Mouse (Mus musculus): ENCODE measurements at regions not wholly inside any gene's neighbourhood (a gene's known extent, or its start where the extent isn't known, plus 50 kb on each side); places are given as distances from the start of the nearest gene placed in this dataset.

GRCm38 (mm10) chr8:104022691-104023509 is 78.5 kb upstream of the Cdh5 start:
- H3K4me2 ChIP-seq, result no peak overlapping the region
- 8% methylated on average over 9 of the region's 9 CpGs for WGBS
- H3K4me1 ChIP-seq (replicated peaks), result peaks cover 40% of the 10 kb centered on the region
- H3K9ac ChIP-seq (replicated peaks), result no peak overlapping the region
- no peaks in the 10 kb centered on the region for H3K36me3 ChIP-seq
- H3K27me3 ChIP-seq, result no peaks in the 10 kb centered on the region
- no peaks in the 10 kb centered on the region for H3K9me3 ChIP-seq
- no peak overlapping the region for H3K4me3 ChIP-seq (replicated peaks)
- peak overlapping the region; percentile 88 for H3K27ac ChIP-seq
- peak; percentile 93 for ATAC-seq (ENCODE audit: insufficient number of reproducible peaks, insufficient read depth, low FRiP score, low TSS enrichment, low read depth)

DNA sequence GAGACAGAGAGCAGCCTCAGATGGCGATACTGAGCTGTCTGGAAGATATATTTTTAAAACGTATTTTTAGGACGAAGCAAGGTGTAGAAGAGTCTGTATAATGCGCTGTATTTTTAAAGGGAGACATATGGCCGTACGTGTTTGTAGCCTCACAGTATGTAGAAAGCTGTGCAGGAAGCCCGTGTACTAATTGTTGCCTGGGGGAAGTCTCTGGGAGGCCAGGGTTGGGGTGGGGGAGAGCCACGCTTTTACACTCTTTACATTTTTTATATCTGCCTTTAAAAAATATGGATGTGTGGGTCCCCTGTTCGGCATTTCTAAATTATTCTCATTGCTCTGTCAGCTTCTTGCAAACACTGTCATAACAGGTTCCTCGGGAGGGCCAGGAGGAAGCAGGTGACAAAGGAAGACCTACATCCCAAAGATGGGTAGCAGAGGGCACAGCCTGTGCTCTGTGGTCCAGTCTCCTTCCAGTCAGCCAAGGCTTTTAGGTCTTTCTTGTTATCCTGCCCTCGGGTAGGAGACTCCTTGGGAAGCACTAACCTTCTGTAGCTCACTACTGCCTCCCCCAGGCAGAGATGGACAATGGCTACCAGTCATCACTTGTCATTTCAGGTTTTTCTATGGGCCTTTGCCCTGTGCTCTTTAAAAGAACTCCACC is 74.1 kb upstream of the Cdh5 start:
- Histone ChIP-seq H3K4me3 (replicated peaks) (no peak overlapping the region), H3K4me1 (replicated peaks) (peaks cover 47% of the 10 kb centered on the region), H3K27ac (no peak overlapping the region), H3K27me3 (no peaks in the 10 kb centered on the region), H3K9ac (replicated peaks) (no peak overlapping the region), H3K36me3 (no peaks in the 10 kb centered on the region), H3K4me2 (no peak overlapping the region), H3K9me3 (peaks cover 15% of the 10 kb centered on the region)
- ATAC-seq (ENCODE audit: insufficient number of reproducible peaks, insufficient read depth, low FRiP score, low TSS enrichment, low read depth), result no peak
- WGBS, result 35% methylated on average over 11 of the region's 11 CpGs

DNA sequence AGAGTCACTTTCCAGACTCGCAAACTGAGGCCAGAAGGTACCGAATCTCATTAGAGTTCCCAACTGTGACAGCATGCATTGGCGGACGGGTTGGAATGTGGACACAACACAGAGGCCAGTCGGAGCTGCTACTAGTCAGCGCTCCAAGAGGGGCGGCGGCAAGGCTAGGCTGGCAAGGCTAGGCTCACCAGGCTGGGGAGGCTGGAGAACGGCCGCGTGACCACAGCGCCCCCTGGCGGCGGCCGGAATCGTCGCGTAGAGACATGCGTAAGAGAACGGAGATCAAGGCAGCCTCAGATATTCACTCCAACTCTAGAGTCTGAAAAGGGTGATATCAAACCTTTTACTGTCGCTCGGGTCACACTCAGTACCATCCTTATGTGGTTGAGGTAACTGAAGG is 72.8 kb upstream of the Cdh5 start:
- Histone ChIP-seq H3K4me2 (peak overlapping the region; percentile 48), H3K27ac (no peak overlapping the region; the same call in 1 of the 2 replicates), H3K36me3 (no peaks in the 10 kb centered on the region), H3K4me1 (replicated peaks) (peaks cover 33% of the 10 kb centered on the region), H3K9me3 (peaks cover 15% of the 10 kb centered on the region), H3K9ac (replicated peaks) (no peak overlapping the region; the same call in 1 of the 2 replicates), H3K27me3 (no peaks in the 10 kb centered on the region), H3K4me3 (replicated peaks) (no peak overlapping the region)
- peak; percentile 79 for ATAC-seq (ENCODE audit: insufficient number of reproducible peaks, insufficient read depth, low FRiP score, low TSS enrichment, low read depth)
- under 1% methylated on average over 22 of the region's 22 CpGs for WGBS

DNA sequence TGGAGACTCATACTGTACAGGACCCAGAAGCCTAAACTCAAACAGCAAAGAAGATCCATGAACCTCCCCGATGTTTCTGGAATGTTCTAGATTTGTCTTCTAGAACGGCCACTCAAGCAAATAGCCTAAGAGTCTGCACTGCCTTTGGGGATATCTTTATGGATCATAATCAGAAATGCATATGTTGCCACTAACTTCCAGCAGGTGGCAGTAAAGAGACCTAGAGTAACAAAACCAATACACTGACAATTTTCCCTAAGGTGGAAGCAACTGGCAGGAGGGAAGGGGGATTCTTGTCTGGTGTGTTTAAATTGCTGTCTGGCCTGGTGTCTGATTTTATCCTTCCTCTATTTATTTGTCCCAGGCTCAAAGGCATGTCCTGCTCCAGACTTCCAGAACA is 69.2 kb upstream of the Cdh5 start:
- no peak for ATAC-seq (ENCODE audit: insufficient number of reproducible peaks, insufficient read depth, low FRiP score, low TSS enrichment, low read depth)
- Histone ChIP-seq H3K9me3 (peaks cover 15% of the 10 kb centered on the region), H3K27me3 (no peaks in the 10 kb centered on the region), H3K4me2 (no peak overlapping the region), H3K36me3 (no peaks in the 10 kb centered on the region), H3K9ac (replicated peaks) (no peak overlapping the region), H3K27ac (no peak overlapping the region), H3K4me1 (replicated peaks) (peaks cover 13% of the 10 kb centered on the region), H3K4me3 (replicated peaks) (no peak overlapping the region)
- 95% methylated on average over 2 of the region's 2 CpGs for WGBS

DNA sequence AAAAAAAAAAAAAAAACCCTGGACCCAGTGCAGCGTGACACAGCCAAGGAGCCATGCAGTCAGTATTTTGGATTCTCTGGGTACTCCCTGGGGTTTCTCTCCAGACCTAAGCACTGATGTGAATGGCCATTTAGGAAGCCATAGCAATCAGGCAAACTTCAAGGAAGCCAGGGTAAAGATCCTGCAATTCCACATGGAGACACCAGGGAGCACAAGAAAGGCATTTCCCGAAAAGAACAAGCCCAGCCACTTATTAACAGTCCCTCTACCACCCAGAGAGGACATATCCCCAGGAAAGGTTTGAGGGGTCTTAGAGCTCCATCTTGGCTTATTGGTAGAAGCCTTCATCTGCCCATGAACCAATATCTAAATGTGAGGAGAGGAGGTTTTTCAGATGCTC is 68.3 kb upstream of the Cdh5 start:
- no peaks in the 10 kb centered on the region for H3K27me3 ChIP-seq
- H3K4me3 ChIP-seq (replicated peaks), result no peak overlapping the region
- H3K9me3 ChIP-seq, result peaks cover 15% of the 10 kb centered on the region
- H3K4me2 ChIP-seq, result no peak overlapping the region
- peaks cover 5% of the 10 kb centered on the region for H3K4me1 ChIP-seq (replicated peaks)
- no peak overlapping the region for H3K9ac ChIP-seq (replicated peaks)
- ATAC-seq (ENCODE audit: insufficient number of reproducible peaks, insufficient read depth, low FRiP score, low TSS enrichment, low read depth), result no peak
- H3K36me3 ChIP-seq, result no peaks in the 10 kb centered on the region
- H3K27ac ChIP-seq, result no peak overlapping the region
- 51% methylated on average over 2 of the region's 2 CpGs for WGBS

GRCm38 (mm10) chr8:104034286-104034685 is 67.1 kb upstream of the Cdh5 start:
- H3K27ac ChIP-seq, result no peak overlapping the region
- WGBS, result 87% methylated on average over 3 of the region's 3 CpGs
- no peak for ATAC-seq (ENCODE audit: insufficient number of reproducible peaks, insufficient read depth, low FRiP score, low TSS enrichment, low read depth)

GRCm38 (mm10) chr8:104036580-104037477 is 64.6 kb upstream of the Cdh5 start:
- Histone ChIP-seq H3K9ac (replicated peaks) (no peak overlapping the region), H3K4me3 (replicated peaks) (no peak overlapping the region), H3K4me1 (replicated peaks) (peaks cover 10% of the 10 kb centered on the region), H3K9me3 (peaks cover 4% of the 10 kb centered on the region), H3K27me3 (no peaks in the 10 kb centered on the region), H3K36me3 (no peaks in the 10 kb centered on the region), H3K27ac (no peak overlapping the region), H3K4me2 (no peak overlapping the region)
- WGBS, result 84% methylated on average over 26 of the region's 26 CpGs
- no peak for ATAC-seq (ENCODE audit: insufficient number of reproducible peaks, insufficient read depth, low FRiP score, low TSS enrichment, low read depth)

More at GRCm38 (mm10) chr8:104034286-104034685, 67.1 kb upstream of the Cdh5 start:
- H3K4me1 ChIP-seq (replicated peaks), result 0 out of 2 replicates have a peak, but pooled peaks cover 4% of the 10 kb centered on the region
- H3K4me2 ChIP-seq, result no peak overlapping the region
- H3K9me3 ChIP-seq, result peaks cover 15% of the 10 kb centered on the region
- H3K4me3 ChIP-seq (replicated peaks), result no peak overlapping the region
- H3K36me3 ChIP-seq, result no peaks in the 10 kb centered on the region
- no peaks in the 10 kb centered on the region for H3K27me3 ChIP-seq
- no peak overlapping the region for H3K9ac ChIP-seq (replicated peaks)

GRCm38 (mm10) chr8:104037611-104038010 is 63.8 kb upstream of the Cdh5 start:
- Histone ChIP-seq H3K4me3 (replicated peaks) (no peak overlapping the region), H3K27me3 (no peaks in the 10 kb centered on the region), H3K9me3 (no peaks in the 10 kb centered on the region), H3K9ac (replicated peaks) (no peak overlapping the region), H3K4me2 (no peak overlapping the region), H3K27ac (no peak overlapping the region), H3K36me3 (no peaks in the 10 kb centered on the region), H3K4me1 (replicated peaks) (peaks cover 17% of the 10 kb centered on the region)
- WGBS, result 86% methylated on average over 7 of the region's 7 CpGs
- ATAC-seq (ENCODE audit: insufficient number of reproducible peaks, insufficient read depth, low FRiP score, low TSS enrichment, low read depth), result no peak

GRCm38 (mm10) chr8:104039526-104039925 is 61.9 kb upstream of the Cdh5 start:
- no peaks in the 10 kb centered on the region for H3K27me3 ChIP-seq
- ATAC-seq (ENCODE audit: insufficient number of reproducible peaks, insufficient read depth, low FRiP score, low TSS enrichment, low read depth), result 0 out of 2 replicates have a peak, but pooled peaks have one; percentile 17
- H3K9me3 ChIP-seq, result no peaks in the 10 kb centered on the region
- no peak overlapping the region for H3K27ac ChIP-seq
- peaks cover 17% of the 10 kb centered on the region for H3K4me1 ChIP-seq (replicated peaks)
- H3K36me3 ChIP-seq, result no peaks in the 10 kb centered on the region
- H3K4me3 ChIP-seq (replicated peaks), result no peak overlapping the region
- no peak overlapping the region for H3K9ac ChIP-seq (replicated peaks)
- 80% methylated on average over 12 of the region's 12 CpGs for WGBS
- no peak overlapping the region for H3K4me2 ChIP-seq

DNA sequence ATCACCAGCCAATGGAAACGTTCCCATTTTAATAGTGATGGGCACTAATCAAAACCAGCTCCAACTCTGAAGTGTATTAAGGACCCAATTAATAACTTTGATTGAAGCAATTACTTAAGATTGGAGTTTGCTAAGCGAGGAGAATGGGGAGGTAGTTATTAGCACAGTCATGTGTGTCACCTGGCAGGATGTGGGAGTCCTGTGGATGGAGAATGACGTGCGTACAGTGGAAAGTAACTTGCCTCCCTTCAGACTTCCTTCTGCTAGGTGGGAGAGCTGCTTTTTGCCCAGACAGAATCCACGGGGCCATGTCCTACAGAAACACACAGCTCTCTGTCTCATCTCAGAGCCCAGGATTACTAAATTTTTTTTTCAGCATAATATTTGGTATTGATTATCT is 59.9 kb upstream of the Cdh5 start:
- ATAC-seq (ENCODE audit: insufficient number of reproducible peaks, insufficient read depth, low FRiP score, low TSS enrichment, low read depth), result no peak
- H3K27me3 ChIP-seq, result no peaks in the 10 kb centered on the region
- 25% methylated on average over 5 of the region's 5 CpGs for WGBS
- H3K36me3 ChIP-seq, result no peaks in the 10 kb centered on the region
- no peaks in the 10 kb centered on the region for H3K9me3 ChIP-seq
- peaks cover 17% of the 10 kb centered on the region for H3K4me1 ChIP-seq (replicated peaks)
- no peak overlapping the region for H3K9ac ChIP-seq (replicated peaks)
- H3K27ac ChIP-seq, result no peak overlapping the region
- H3K4me3 ChIP-seq (replicated peaks), result no peak overlapping the region
- no peak overlapping the region for H3K4me2 ChIP-seq

GRCm38 (mm10) chr8:104042434-104042833 is 59.0 kb upstream of the Cdh5 start:
- H3K36me3 ChIP-seq, result no peaks in the 10 kb centered on the region
- no peak overlapping the region for H3K9ac ChIP-seq (replicated peaks)
- H3K4me2 ChIP-seq, result no peak overlapping the region
- H3K27me3 ChIP-seq, result no peaks in the 10 kb centered on the region
- 28% methylated on average over 8 of the region's 8 CpGs for whole genome bisulfite sequencing
- peaks cover 17% of the 10 kb centered on the region for H3K4me1 ChIP-seq (replicated peaks)
- H3K4me3 ChIP-seq (replicated peaks), result no peak overlapping the region
- no peak overlapping the region for H3K27ac ChIP-seq
- no peaks in the 10 kb centered on the region for H3K9me3 ChIP-seq
- no peak for ATAC-seq (ENCODE audit: insufficient number of reproducible peaks, insufficient read depth, low FRiP score, low TSS enrichment, low read depth)

All from limb, embryonic 12.5 days (tissue).